Mouse (Mus musculus): ENCODE data around the gene Erlec1.

- TF ChIP-seq POLR2AphosphoS5 (IDR thresholded peaks at IDR 0.05; ENCODE audit: insufficient replicate concordance, low read depth, low read length) (no peak), CTCF (IDR thresholded peaks at IDR 0.05; ENCODE audit: low read depth, low read length) (no peak), GATA1 (IDR thresholded peaks at IDR 0.05; ENCODE audit: borderline replicate concordance, low read length) (no peak)
Measured at GRCm38 (mm10) chr11:31001169-31001908, 47.2 kb upstream of the Erlec1 start.

Measured in G1E (cell line).